Mouse (Mus musculus) neural tube, embryonic 12.5 days (tissue): Measurements from ENCODE around the gene H2-K1. TPM values are rescaled to one million over a fixed set of nuclear protein-coding genes. Genes with fewer than 3 reads are reported as not detected.

Source experiments
- ATAC-seq: fragments of 200-750 bp; cut with Nextera tagmentation; 2 replicates; pipeline ENCODE4 v1.8.0; 2017; ENCODE audit warnings: low read depth, mild to moderate bottlenecking, moderate TSS enrichment, moderate library complexity; ENCODE audit not compliant: low FRiP score
- H3K27ac ChIP-seq: fragments of 300-500 bp; sonication (generic); 2 replicates; pipeline ENCODE4 v1.5.1; 2016
- H3K27me3 ChIP-seq: fragments of 300-500 bp; sonication (generic); replicated peaks from 2 replicates; pipeline ENCODE4 v1.6.1; 2016; ENCODE audit warnings: mild to moderate bottlenecking
- H3K36me3 ChIP-seq: fragments of 300-500 bp; sonication (generic); 2 replicates; pipeline ENCODE4 v1.6.1; 2016; ENCODE audit warnings: mild to moderate bottlenecking
- H3K4me1 ChIP-seq: fragments of 300-500 bp; sonication (generic); 2 replicates; pipeline ENCODE4 v1.6.1; 2016
- H3K4me2 ChIP-seq: fragments of 300-500 bp; sonication (generic); replicated peaks from 2 replicates; pipeline ENCODE4 v1.6.1; 2016; ENCODE audit warnings: mild to moderate bottlenecking
- H3K4me3 ChIP-seq: fragments of 300-500 bp; sonication (generic); 2 replicates; pipeline ENCODE4 v1.5.1; 2016
- H3K9ac ChIP-seq: fragments of 300-500 bp; sonication (generic); 2 replicates; pipeline ENCODE4 v1.6.1; 2016; ENCODE audit warnings: mild to moderate bottlenecking
- H3K9me3 ChIP-seq: fragments of 300-500 bp; sonication (generic); 2 replicates; pipeline ENCODE4 v1.6.1; 2016; ENCODE audit warnings: mild to moderate bottlenecking
- WGBS: fragments of 180-500 bp; shearing (Covaris S2); methylation state at CpG from one replicate; pipeline ENCODE4 v1.1.7; 2016; 5-methylcytosine and 5-hydroxymethylcytosine counted together
- polyA plus RNA-seq: library from polyadenylated mRNA; unstranded; fragments of >200 nt; fragmentation: Nextera tagmentation; extraction: Ambion mirVana; gene quantifications from 2 replicates; pipeline ENCODE4 v1.2.1, GENCODE M21; 2016

Gene H2-K1
- polyA plus RNA-seq, 1 experiment from 2014 or later = 15.2 TPM

DNA sequence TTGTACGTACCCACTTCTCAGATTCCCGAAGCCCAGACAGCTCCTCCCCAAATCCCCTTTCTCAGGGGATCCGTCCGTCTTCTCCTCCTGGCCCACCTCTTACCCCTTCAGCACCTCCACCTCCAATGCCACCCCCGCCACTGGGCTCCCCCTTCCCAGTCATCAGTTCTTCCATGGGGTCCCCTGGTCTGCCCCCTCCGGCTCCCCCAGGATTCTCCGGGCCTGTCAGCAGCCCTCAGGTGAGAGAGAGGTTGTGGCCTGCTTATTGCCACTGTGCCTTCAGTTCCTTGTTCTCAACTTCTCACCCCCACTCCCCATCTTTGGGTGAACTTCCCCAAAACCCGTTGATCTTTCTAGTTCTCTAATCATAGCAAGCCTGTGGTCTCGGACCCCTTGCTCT is 32.7 kb upstream of the H2-K1 start:
- ATAC-seq = no peak
- H3K27me3 ChIP-seq = no peaks in the 10 kb centered on the region
- H3K4me1 ChIP-seq = peaks cover 50% of the 10 kb centered on the region
- H3K9ac ChIP-seq = peak overlapping the region; percentile 97
- H3K36me3 ChIP-seq = peaks cover 59% of the 10 kb centered on the region
- no peak overlapping the region; the same call in 1 of the 2 replicates for H3K27ac ChIP-seq
- H3K4me2 ChIP-seq = peak overlapping the region; percentile 98
- H3K4me3 ChIP-seq = peak overlapping the region; percentile 94
- no peaks in the 10 kb centered on the region for H3K9me3 ChIP-seq
- 56% methylated on average over 9 of the region's 9 CpGs for WGBS

DNA sequence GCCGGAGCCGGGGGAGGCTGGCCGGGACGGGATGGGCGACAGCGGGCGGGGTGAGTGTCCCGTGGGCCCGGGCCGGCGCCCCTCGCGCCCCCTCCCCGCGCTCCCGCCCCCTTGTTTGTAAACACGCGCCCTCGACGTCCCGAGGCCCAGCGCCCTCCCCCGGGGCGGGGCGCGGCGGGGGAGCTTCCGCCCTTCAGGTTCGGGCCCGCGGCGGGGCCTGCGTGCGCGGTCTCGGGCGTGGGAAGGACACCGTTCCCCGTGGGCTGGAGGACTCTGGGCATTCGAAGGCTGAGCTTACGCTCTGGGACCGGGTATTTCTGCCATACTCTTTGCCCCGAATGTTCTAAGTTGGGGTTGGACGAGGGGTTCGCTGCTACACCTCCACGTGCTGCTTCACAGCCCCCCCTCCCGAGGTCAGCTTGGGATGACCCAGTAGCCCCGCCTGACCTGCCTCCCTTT is 32.1 kb upstream of the H2-K1 start:
- peak overlapping the region; percentile 96 for H3K27ac ChIP-seq
- H3K4me1 ChIP-seq = peaks cover 54% of the 10 kb centered on the region
- H3K36me3 ChIP-seq = peaks cover 53% of the 10 kb centered on the region
- H3K9me3 ChIP-seq = no peaks in the 10 kb centered on the region
- under 1% methylated on average over 47 of the region's 48 CpGs for WGBS
- peak overlapping the region; percentile 98 for H3K4me2 ChIP-seq
- no peaks in the 10 kb centered on the region for H3K27me3 ChIP-seq
- ATAC-seq = no peak
- peak overlapping the region; percentile 94 for H3K4me3 ChIP-seq
- H3K9ac ChIP-seq = peak overlapping the region; percentile 97

DNA sequence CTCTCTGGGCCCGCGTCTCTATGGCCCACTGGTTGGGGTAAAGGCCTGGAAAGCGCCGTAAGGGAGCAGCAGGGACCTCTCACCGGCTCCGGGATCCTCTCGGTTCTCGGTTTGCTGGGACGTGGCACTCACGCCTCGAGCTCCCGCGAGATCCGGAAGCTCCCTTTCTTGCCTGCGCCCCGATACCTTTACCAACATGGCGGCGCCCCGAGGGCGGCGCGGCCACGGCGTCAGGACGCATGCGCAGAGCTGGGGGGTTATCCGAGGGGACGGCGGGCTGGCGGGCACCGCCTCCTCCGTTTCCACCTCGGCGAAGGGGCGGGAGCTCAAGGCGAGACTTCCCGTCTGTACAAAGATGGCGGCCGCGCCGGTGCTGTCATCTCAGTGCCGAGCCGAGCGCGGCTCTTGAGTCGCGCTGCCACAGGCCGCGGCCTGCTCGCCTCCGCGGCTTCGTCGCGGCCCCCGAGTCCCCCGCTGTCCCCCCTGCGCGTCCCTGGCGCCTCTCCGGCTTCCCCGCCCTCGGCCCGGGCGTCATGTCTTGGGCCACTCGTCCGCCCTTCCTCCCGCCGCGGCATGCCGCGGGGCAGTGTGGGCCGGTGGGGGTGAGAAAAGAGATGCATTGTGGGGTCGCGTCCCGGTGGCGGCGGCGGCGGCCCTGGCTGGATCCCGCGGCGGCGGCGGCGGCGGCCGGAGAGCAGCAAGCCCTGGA is 31.5 kb upstream of the H2-K1 start, which contains the start of the genes Slc39a7 and Rxrb:
TSS of gene Slc39a7 (minus strand) at position 218 of the 709 bp plus-strand sequence.
TSS of gene Rxrb (plus strand) at position 348 of the 709 bp plus-strand sequence.
- peak within 1 kb of the TSS; percentile 97 for H3K9ac ChIP-seq
- peaks cover 47% of the 10 kb centered on the region for H3K36me3 ChIP-seq
- no peaks in the 10 kb centered on the region for H3K27me3 ChIP-seq
- H3K9me3 ChIP-seq = no peaks in the 10 kb centered on the region
- peak; percentile 73 for ATAC-seq
- under 1% methylated on average over 85 of the region's 88 CpGs for WGBS
- peaks cover 59% of the 10 kb centered on the region for H3K4me1 ChIP-seq
- peak within 1 kb of the TSS; percentile 96 for H3K27ac ChIP-seq
- peak within 1 kb of the TSS; percentile 94 for H3K4me3 ChIP-seq
- H3K4me2 ChIP-seq = peak within 1 kb of the TSS; percentile 98

DNA sequence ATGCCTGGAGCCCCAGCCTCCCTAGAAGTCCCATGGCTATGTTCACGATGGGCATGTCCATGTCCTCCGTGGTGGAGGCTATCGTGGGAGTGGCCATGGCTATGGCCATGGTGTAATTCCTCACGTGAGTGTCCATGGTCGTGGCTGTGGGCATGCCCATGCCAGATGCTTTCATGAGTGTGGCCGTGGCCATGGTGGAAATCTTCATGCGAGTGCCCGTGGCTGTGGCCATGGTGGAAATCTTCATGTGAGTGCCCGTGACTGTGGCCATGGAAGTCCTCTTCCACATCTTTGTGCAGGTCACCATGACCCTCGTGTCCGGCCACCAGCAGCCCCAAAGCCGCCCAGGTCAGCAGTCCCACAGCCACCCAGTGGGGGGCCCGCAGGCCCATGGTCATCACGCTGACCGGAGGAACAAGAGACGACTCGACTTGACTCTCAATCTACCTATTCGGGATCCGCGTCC is 30.7 kb upstream of the H2-K1 start:
- ATAC-seq = no peak
- H3K4me1 ChIP-seq = peaks cover 67% of the 10 kb centered on the region
- WGBS = 6% methylated on average over 20 of the region's 20 CpGs
- peak overlapping the region; percentile 96 for H3K27ac ChIP-seq
- peak overlapping the region; percentile 98 for H3K4me2 ChIP-seq
- no peaks in the 10 kb centered on the region for H3K9me3 ChIP-seq
- peak overlapping the region; percentile 94 for H3K4me3 ChIP-seq
- H3K36me3 ChIP-seq = peaks cover 39% of the 10 kb centered on the region
- H3K27me3 ChIP-seq = no peaks in the 10 kb centered on the region
- peak overlapping the region; percentile 97 for H3K9ac ChIP-seq

DNA sequence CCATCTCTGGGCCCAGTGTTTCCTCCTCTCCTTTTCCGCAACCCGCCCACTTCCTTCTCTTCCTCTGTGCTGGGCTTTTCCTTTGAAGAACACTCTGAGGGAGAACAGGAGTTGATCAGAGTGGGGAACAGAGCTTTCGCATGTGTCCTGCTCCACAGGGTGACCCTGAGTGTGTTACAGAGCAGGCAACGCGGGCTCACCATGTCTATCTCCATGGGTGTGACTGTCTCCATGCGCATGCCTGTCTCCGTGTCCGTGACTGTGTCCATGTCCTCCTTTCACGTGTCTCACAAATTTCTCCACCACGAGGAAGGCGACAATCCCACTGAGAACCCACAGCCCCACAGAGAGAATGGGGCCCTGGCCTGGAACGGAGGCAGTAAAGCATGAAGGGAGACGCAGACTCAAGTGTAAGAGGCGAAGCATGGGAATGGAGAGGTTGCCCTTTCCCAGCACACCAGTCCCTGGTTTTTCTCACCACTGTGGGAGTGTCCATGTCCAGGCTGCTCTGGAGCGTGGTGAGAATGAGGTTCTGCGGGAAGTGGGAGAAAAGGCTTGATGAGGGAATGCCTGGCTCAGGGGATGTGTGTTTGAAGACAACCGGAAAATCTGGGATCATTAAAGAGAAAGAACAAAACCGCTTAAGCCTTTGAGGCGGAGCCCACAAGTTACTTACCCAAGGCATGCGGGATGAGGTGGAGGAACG is 29.9 kb upstream of the H2-K1 start:
- Histone ChIP-seq H3K27ac (no peak overlapping the region), H3K27me3 (no peaks in the 10 kb centered on the region), H3K4me2 (peak overlapping the region; percentile 98), H3K9ac (peak overlapping the region; percentile 97), H3K4me1 (peaks cover 75% of the 10 kb centered on the region), H3K36me3 (peaks cover 31% of the 10 kb centered on the region), H3K4me3 (peak overlapping the region; percentile 94), H3K9me3 (no peaks in the 10 kb centered on the region)
- no peak for ATAC-seq
- 78% methylated on average over 21 of the region's 21 CpGs for WGBS

DNA sequence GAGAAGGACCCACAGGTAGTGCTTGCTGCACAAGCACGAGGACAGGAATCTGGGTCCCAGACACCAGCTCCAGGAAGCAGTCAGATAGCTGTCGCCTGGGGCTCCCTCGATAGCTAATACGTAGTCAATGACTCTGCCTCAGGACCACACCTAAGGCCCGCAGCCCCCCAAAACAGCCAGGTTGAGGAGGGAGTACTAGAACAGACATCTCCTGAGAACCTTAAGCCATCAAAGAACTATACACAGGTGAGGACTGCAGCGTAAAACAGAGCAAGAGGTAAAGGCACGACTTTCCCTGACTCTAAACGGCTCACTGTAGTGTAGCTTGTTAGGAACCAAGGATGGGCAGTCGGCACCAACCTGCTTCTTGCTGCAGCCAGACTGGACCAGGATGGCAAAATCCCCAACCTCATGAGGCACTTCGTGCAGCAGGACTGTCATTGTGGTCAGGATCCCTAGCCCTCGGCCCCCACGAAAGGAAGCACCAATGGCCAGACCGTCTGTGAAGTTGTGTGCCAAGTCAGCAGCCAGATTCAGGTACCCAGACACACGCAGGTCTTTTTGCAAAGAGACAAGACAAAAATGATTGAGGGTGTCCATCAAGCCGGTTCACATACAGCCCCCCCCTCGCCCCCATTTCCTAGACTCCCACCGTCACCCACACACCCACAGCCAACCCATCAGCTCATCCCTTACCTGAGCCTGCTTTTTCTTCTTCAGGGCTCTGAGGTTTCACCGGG is 29.2 kb upstream of the H2-K1 start:
- Histone ChIP-seq H3K9me3 (no peaks in the 10 kb centered on the region), H3K9ac (peak overlapping the region; percentile 97; the same call in 1 of the 2 replicates), H3K27ac (no peak overlapping the region), H3K27me3 (no peaks in the 10 kb centered on the region), H3K36me3 (peaks cover 25% of the 10 kb centered on the region), H3K4me1 (peaks cover 76% of the 10 kb centered on the region), H3K4me2 (peak overlapping the region; percentile 98), H3K4me3 (peak overlapping the region; percentile 94; the same call in 1 of the 2 replicates)
- 88% methylated on average over 18 of the region's 18 CpGs for WGBS
- ATAC-seq = no peak

DNA sequence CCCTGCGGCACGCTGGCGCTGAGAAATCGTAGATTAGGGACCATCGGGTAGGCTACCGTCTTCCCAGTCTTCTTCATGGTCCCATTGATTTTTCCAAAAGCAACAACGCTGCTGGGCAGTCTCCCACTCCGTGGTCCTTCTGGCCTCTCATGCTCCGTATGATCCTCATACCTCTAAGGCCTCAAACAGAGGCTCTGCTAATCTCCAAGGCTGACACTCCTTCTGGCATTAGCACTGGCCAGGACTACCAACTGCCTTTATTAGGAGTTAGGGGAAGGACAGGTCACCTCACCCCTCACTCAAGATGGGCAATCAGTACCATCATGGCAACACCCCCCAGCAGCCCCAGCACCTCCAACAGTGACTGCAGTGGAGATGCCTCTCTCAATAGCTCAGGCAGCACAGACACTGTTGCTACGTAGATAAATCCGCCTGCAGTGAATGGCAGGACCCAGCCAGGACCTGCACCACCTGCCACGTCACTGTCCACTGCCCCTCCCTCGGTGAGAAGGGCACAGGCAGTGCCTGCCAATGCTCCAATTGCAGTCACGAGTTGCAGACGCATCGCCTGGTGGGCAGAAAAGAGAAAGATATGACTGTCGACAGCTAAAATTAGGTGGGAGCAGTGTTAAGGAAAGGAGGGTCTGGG is 28.5 kb upstream of the H2-K1 start:
- Histone ChIP-seq H3K27ac (peak overlapping the region; percentile 33; the same call in 1 of the 2 replicates), H3K4me2 (peak overlapping the region; percentile 98), H3K9me3 (no peaks in the 10 kb centered on the region), H3K36me3 (peaks cover 20% of the 10 kb centered on the region), H3K9ac (no peak overlapping the region), H3K4me1 (peaks cover 76% of the 10 kb centered on the region), H3K27me3 (no peaks in the 10 kb centered on the region), H3K4me3 (0 out of 2 replicates have a peak overlapping the region, but pooled peaks have one; percentile 61)
- ATAC-seq = no peak
- WGBS = 49% methylated on average over 17 of the region's 17 CpGs

DNA sequence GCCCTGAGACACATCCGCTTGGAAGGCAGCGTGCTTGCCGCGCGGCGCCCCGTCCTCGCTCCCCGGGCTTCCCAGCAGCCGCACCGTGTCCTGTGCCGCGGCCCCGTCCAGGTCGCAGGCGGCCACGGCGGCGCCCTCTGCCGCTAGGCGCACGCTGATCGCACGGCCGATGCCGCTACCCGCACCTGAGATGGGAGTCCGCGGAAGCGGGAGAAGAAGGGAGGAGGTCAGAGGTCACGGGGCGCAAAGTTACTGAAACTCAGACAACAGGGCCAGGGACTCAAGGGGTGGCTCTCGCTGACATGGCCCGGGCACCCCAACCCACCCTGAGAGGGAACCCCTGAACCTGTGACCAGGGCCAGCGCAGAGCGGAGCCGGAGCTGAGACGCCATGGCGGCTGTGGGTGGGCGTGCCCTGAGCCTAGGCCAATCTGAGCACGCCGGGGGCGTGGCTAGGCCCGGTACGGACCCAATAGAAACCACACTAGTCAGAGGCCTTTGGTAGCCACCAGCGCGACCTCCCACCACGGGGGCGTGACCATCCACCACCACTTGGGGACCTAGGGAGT is 27.6 kb upstream of the H2-K1 start, which contains the start of gene H2-Ke6:
TSS of gene H2-Ke6 (minus strand) at position 405 of the 568 bp plus-strand sequence.
- Histone ChIP-seq H3K36me3 (peaks cover 26% of the 10 kb centered on the region), H3K9me3 (no peaks in the 10 kb centered on the region), H3K9ac (peak within 1 kb of the TSS; percentile 96), H3K27ac (peak within 1 kb of the TSS; percentile 84), H3K4me1 (peaks cover 72% of the 10 kb centered on the region), H3K4me3 (peak within 1 kb of the TSS; percentile 61), H3K4me2 (peak within 1 kb of the TSS; percentile 98), H3K27me3 (no peaks in the 10 kb centered on the region)
- WGBS = under 1% methylated on average over 45 of the region's 49 CpGs
- peak; percentile 54 for ATAC-seq

DNA sequence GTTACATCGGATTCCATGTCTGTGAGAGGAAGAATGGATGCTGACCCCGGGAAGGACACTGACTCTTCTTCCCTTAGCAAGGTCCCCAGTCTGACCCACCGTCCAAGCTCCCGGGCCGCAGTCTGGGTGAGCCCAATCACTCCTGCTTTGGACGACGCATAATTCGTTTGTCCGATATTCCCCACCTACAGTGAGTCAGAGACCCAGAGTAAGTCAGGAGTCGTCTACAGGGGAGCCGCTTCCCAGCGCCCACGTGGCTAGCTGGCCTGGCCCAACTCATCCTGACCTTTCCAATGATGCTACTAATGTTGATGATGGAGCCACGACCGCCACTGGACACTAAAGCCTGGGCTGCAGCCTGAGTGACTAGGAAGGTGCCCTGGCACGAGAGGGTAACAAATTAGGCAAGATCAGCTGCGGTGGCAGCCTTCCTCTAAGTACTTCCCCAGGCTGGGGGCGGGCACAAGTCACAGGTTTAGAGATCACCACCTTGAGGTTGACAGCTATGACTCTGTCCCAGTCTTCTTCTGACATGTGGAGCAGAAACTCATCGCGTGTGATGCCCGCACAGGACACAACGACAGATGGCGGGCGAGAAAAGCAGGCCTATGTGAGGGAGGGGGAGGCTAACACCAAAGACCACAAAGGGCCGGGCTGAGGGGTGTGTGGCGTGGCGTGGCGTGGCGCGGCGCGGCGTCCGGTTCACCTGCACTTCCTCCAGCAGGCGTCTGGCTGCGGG is 26.9 kb upstream of the H2-K1 start:
- no peaks in the 10 kb centered on the region for H3K27me3 ChIP-seq
- WGBS = 3% methylated on average over 36 of the region's 36 CpGs
- no peak for ATAC-seq
- H3K4me2 ChIP-seq = peak overlapping the region; percentile 98
- peak overlapping the region; percentile 96 for H3K9ac ChIP-seq
- H3K36me3 ChIP-seq = peaks cover 32% of the 10 kb centered on the region
- H3K4me3 ChIP-seq = peak overlapping the region; percentile 61
- peaks cover 67% of the 10 kb centered on the region for H3K4me1 ChIP-seq
- H3K9me3 ChIP-seq = no peaks in the 10 kb centered on the region
- peak overlapping the region; percentile 84 for H3K27ac ChIP-seq

DNA sequence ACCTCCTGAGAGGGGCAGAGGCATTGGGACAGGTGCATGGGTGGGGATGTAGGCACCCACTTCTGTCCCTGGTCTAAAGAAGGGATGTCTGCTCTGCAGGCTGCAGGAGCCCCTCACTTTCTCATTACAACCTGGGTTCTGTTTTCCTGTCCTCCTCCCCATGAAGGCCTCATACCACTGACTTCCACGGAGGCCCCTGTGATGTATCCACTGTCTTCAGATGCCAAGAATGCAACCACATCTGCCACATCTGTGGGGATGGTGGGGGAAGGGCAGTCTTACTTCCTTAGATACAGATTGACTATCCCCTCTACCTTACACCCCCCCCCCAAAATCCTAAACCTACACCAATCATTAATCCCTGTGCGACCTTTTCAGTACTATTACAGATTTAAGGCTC is 26.1 kb upstream of the H2-K1 start:
- Histone ChIP-seq H3K4me3 (peak overlapping the region; percentile 11; the same call in 1 of the 2 replicates), H3K36me3 (peaks cover 41% of the 10 kb centered on the region), H3K9ac (peak overlapping the region; percentile 96), H3K4me1 (peaks cover 67% of the 10 kb centered on the region), H3K27me3 (no peaks in the 10 kb centered on the region), H3K9me3 (no peaks in the 10 kb centered on the region), H3K27ac (peak overlapping the region; percentile 95; the same call in 1 of the 2 replicates), H3K4me2 (peak overlapping the region; percentile 98)
- no peak for ATAC-seq
- WGBS = 24% methylated on average over 2 of the region's 2 CpGs
